Mouse (Mus musculus) heart, postnatal 0 days (tissue): ENCODE measurements around the gene Celf6.

ENCODE experiments used
- CTCF ChIP-seq: IDR thresholded peaks from 2 replicates; pipeline ENCODE4 v1.5.1; 2016; ENCODE audit warnings: antibody characterized with exemption, control low read depth, low read depth
- EP300 ChIP-seq: IDR thresholded peaks from 2 replicates; pipeline ENCODE4 v1.6.1; 2016; ENCODE audit warnings: antibody characterized with exemption, low read depth

GRCm38 (mm10) chr9:59617307-59617973, 39.7 kb downstream of the Celf6 start:
- TF ChIP-seq CTCF: no peak
- no peak for TF ChIP-seq EP300
